Mouse (Mus musculus): ENCODE results near the gene Abcf2.
A peak's percentile ranks its signal among the peaks of the same experiment; 100 is the strongest.

Abcf2 gene

DNA sequence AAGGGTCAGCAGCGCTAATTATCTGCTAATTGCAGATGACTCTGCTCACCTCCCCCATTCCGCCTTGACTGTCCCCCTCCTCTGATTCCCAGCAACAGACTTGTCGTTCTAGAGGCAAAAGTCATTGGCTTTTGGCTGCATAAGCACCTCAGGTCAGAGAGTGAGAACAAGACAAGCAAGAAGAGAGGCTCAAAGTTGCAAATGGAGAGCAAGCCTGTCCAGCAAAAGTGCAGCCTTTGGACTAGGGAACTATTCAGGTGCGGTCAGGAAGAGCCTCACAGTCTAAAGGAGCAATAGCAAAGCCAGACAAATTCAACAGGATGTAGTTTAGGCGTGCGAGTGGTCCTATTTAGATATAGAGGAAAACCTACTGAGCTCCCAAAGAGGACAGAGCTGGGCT lies 49.5 kb downstream of the Abcf2 start:
- DNase-seq (ENCODE audit: low read depth, low spot score) = no peak

DNA sequence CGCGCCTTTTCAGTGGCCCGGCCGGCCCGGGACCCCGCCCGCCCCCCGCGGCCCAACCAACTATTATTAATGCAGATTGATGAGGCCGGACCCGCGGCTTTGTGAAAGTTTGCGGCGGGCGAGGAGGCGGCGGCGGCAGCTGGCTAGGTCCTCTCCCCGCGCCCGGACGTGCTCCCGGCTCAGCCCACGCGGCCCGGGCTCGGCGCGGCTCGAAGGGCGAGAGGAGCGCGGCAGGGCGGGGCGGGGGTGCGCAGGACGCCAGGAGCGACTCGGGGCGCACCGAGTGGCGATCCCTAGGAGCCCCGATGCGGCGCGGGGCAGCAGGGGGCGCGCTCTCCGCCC lies 50.4 kb downstream of the Abcf2 start, which contains the start of gene Gbx1:
TSS of gene Gbx1 (minus strand) at position 314 of the 342 bp plus-strand sequence.
- DNase-seq (ENCODE audit: low read depth, low spot score) = no peak

DNA sequence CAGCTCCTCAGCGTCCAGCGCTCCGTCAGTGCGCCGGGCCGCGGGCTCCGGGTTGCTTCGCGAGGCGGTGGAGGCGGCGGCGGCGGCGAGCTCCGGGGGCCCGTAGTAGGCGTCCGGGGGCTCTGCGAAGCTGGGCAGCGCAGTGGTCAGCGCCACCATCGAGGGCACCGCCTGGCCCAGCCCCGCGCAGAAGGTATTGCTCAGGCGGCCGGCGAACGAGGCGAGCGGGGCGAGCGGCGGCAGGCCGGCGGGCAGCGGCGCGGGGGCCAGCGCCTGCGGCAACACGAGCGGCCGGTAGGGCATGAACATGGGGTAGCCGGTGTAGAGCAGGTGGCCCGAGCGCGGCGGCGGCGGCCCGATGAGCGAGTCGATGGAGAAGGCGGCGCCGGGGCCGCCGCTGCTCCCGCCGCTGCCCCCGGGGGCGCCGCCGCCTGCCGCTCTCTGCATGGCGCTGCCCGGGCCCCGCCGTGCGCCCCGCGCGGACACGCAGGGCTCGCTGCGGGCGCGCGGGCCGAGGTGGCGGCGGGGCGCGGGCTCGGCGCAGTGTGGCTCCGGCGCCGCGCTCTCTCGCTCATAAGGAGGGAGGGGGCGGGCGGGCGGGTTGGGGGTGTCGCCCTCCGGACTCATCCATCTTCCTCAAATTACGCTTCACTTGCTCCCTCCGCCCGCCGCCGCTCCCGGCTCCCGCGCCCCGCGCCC lies 50.9 kb downstream of the Abcf2 start:
- no peak for DNase-seq (ENCODE audit: low read depth, low spot score)

DNA sequence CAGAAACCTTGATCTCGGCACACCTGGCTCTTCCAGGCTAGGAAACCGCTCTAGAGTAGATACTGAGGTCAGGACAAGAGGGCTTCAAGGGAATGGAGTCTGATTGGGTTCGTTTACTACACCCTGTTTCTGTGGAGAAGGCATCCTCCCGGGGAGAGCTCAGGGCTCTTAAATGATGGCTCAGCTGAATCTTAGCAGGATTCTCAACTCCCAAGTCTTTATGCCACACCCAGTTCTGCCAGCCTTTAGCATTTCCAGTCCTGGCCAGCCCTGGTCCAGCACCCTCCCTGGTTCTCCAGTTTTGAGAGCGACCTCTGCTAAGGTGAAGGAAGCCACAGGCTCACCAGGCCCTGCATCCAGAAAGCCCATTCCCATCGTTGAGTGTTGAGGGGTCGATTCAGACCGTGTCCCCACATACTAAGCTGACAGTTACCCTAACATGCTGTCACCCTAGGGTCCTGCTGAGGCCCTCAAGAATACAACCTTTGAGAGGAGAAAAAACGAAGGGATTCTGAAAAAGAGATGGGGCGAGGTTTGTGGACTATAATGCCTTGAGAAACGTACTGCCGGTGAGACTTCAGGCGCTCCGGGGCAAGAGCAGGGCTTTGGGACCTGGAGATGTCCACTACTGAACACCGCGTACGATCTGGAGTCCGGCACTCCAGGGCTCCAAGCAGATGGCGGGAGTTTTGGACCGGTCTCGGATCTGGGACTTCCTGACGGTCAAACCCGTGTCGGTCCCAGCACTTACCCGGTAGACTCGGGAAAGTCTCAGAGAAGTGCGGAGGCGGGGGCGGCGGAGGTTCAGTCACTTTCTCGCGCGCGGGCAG lies 51.7 kb downstream of the Abcf2 start:
- no peak for DNase-seq (ENCODE audit: low read depth, low spot score)

DNA sequence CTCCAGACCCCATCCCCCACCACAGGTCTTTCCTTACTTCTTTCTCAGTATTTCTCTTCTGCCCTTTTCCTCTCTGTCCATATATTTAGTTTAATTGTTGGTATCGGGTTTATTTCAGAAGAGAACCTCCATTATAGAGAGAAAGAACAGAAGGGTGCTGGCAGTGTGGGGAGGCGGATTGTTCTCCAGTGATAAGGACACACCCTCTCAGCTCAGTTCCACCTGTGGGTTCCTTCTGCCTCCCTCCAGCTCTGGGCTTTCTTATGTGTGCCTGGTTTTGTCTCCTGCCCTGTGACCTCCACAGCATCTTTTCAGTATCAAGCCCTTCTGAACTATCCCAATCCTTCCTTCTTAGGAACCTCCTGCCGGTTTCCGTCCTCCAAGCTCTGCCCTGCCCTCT lies 52.7 kb downstream of the Abcf2 start:
- DNase-seq (ENCODE audit: low read depth, low spot score) = no peak

DNA sequence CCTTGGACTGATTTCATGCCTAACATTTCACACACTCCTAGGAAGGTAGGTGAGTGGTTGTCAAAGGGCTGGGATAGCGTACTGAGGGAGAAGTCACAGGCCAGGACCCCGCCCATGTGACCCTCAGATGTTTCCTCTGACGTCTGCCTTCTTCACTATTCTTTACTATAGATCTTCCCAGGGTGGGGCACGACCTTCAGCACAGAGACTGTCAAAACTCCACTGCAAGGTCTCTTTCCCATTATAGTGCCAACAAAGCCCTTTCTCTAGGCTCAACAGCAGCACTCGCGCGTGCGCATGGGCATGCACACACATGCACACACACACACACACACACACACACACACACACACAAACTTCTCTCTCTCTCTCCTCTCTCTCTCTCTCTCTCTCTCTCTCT lies 53.5 kb downstream of the Abcf2 start:
- DNase-seq (ENCODE audit: low read depth, low spot score) = no peak

DNA sequence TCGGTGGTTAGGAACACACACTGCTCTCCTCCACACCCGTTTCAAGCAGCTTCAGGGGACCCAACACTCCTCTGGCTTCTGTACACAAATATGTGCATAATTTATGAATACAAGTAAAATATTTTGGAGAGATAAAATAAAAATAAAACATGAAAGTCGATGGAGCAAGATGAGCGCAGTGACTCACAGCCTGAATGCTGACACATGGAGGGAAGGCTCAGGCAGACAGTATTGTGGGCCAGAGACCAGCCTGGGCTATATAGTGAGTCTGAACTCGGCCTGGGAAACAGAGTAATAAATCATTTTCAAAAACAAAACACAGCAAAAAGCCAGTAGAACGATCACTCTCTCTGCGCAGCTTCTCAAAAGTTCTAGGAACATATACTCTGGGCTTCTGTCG lies 55.9 kb downstream of the Abcf2 start:
- DNase-seq (ENCODE audit: low read depth, low spot score) = peak; percentile 52
